Mouse (Mus musculus): ENCODE measurements around the gene Spred2. TPM values are rescaled to one million over a fixed set of nuclear protein-coding genes. Genes with fewer than 3 reads are reported as not detected.
"Not testable (repeated sequence)": the region's sequence is repeated elsewhere in the genome, so short reads cannot be mapped to it uniquely, and the experiment has no call there.

Spred2 gene
- polyA plus RNA-seq, 1 experiment from 2014 or later = 8.4 TPM

DNA sequence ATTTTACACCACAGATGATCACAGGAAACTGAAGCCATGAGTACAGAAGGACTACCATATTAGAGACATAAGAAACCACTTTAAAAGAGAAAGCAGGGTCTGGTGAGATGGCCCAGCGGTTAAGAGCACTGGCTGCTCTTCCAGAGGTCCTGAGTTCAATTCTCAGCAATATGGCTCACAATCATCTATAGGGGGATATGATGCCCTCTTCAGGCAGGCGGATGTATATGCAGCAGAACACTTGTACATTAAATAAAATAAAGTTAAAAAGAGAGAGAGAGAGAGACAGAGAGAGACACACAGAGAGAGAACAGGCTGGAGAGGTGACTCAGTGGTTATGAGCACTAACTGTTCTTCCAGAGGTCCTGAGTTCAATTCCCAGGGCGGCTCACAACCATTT lies 121.4 kb downstream of the Spred2 start:
- Histone ChIP-seq H3K9ac (replicated peaks; ENCODE audit: low read depth, low read length) (no peak overlapping the region), H3K9me3 (ENCODE audit: control insufficient read depth, low read length) (no peaks in the 10 kb centered on the region), H3K36me3 (ENCODE audit: control insufficient read depth, insufficient read depth) (no peaks in the 10 kb centered on the region), H3K27me3 (replicated peaks; ENCODE audit: control insufficient read depth, insufficient read depth, low read length) (no peaks in the 10 kb centered on the region), H3K4me1 (replicated peaks; ENCODE audit: control insufficient read depth, insufficient read depth, low read length) (no peaks in the 10 kb centered on the region), H3K27ac (ENCODE audit: low read length) (no peak overlapping the region), H3K4me2 (ENCODE audit: low read length) (no peak overlapping the region), H3K4me3 (replicated peaks; ENCODE audit: low read length) (no peak overlapping the region)
- WGBS = 73% methylated on average over 3 of the region's 3 CpGs
- ATAC-seq = no peak

DNA sequence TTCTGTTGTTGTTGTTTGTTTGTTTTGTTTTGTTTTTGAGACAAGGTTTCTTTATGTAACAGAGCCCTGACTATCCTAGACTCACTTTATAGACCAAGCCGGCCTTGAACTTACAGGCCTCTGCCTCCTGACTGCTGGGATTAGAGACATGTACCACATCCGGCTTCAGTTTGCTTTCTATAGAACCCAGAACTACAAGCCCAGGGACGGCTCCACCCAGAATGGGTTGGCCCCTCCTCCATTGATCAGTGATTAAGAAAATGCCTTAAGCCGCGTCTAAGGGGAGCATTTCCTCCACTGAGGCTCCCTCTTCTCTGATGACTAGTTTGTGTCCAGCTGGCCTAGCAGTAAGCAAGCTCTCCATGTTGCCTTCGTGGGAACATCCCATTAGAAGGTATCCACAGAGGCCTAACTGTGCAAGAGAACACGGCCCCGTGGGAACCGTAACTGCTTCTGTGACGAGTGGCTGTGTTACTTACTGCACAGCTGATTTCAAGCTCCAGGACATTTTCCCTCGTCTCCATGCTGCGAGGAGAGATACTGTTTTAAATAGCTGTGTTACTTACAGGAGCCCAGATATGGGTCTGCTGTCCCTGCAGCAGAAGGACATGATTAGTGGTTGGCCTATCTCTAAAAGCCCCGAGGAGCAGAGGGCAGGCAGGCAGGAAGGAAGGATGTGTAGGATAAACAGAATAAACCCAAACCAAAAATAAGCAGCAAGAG lies 128.8 kb downstream of the Spred2 start:
- no peaks in the 10 kb centered on the region for H3K9me3 ChIP-seq (ENCODE audit: control insufficient read depth, low read length)
- no peak overlapping the region for H3K9ac ChIP-seq (replicated peaks; ENCODE audit: low read depth, low read length)
- ATAC-seq = no peak
- WGBS = 69% methylated on average over 13 of the region's 13 CpGs
- no peak overlapping the region for H3K4me3 ChIP-seq (replicated peaks; ENCODE audit: low read length)
- H3K4me1 ChIP-seq (replicated peaks; ENCODE audit: control insufficient read depth, insufficient read depth, low read length) = no peaks in the 10 kb centered on the region
- no peaks in the 10 kb centered on the region for H3K27me3 ChIP-seq (replicated peaks; ENCODE audit: control insufficient read depth, insufficient read depth, low read length)
- no peak overlapping the region for H3K4me2 ChIP-seq (ENCODE audit: low read length)
- H3K36me3 ChIP-seq (ENCODE audit: control insufficient read depth, insufficient read depth) = peaks cover 5% of the 10 kb centered on the region
- no peak overlapping the region for H3K27ac ChIP-seq (ENCODE audit: low read length)

DNA sequence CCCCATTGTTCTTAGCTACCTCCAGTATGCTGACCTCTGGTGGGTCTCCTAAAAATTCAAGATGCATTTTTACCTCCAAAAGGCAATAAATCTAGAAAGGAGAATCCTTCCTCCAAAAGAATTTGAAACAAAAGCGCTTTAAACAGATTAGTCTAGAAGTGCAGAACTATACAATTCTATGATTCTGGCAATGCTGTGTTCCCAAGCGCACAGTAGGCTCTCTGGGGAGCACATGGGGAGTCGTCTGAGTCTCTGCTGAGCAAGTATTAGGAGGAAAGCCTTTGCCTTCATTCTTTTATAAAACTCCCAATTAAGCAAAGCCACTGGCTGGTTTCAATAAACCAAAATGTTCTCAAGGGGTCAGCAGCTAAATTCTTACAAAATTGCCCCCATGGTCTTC lies 129.8 kb downstream of the Spred2 start:
- Histone ChIP-seq H3K4me1 (replicated peaks; ENCODE audit: control insufficient read depth, insufficient read depth, low read length) (no peaks in the 10 kb centered on the region), H3K9ac (replicated peaks; ENCODE audit: low read depth, low read length) (no peak overlapping the region), H3K9me3 (ENCODE audit: control insufficient read depth, low read length) (no peaks in the 10 kb centered on the region), H3K27me3 (replicated peaks; ENCODE audit: control insufficient read depth, insufficient read depth, low read length) (no peaks in the 10 kb centered on the region), H3K36me3 (ENCODE audit: control insufficient read depth, insufficient read depth) (peaks cover 7% of the 10 kb centered on the region), H3K4me2 (ENCODE audit: low read length) (no peak overlapping the region), H3K4me3 (replicated peaks; ENCODE audit: low read length) (no peak overlapping the region), H3K27ac (ENCODE audit: low read length) (no peak overlapping the region)
- no peak for ATAC-seq
- 74% methylated on average over 3 of the region's 3 CpGs for WGBS

DNA sequence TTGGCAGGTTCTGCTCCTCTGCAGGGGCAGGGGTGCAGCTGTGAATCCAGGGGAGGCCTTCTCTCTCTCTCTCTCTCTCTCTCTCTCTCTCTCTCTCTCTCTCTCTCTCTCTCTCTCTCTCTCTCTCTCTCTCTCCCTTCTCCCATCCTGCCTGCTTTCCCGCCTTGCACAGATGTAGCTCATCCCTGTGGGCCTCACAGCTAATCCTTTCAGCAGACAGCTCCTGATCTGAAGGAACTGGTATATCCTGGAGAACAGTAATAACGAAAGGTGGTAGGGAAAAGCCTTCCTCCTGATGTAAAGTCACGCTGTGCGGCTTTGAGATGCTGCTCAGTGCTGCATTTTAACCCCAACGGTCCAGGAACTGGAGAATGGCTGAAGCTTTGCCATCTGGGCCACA lies 130.4 kb downstream of the Spred2 start:
- Histone ChIP-seq H3K36me3 (ENCODE audit: control insufficient read depth, insufficient read depth) (peaks cover 7% of the 10 kb centered on the region), H3K4me3 (replicated peaks; ENCODE audit: low read length) (no peak overlapping the region), H3K27me3 (replicated peaks; ENCODE audit: control insufficient read depth, insufficient read depth, low read length) (no peaks in the 10 kb centered on the region), H3K4me2 (ENCODE audit: low read length) (no peak overlapping the region), H3K4me1 (replicated peaks; ENCODE audit: control insufficient read depth, insufficient read depth, low read length) (no peaks in the 10 kb centered on the region), H3K27ac (ENCODE audit: low read length) (no peak overlapping the region), H3K9me3 (ENCODE audit: control insufficient read depth, low read length) (no peaks in the 10 kb centered on the region), H3K9ac (replicated peaks; ENCODE audit: low read depth, low read length) (no peak overlapping the region)
- 40% methylated on average over 5 of the region's 5 CpGs for WGBS
- no peak for ATAC-seq

DNA sequence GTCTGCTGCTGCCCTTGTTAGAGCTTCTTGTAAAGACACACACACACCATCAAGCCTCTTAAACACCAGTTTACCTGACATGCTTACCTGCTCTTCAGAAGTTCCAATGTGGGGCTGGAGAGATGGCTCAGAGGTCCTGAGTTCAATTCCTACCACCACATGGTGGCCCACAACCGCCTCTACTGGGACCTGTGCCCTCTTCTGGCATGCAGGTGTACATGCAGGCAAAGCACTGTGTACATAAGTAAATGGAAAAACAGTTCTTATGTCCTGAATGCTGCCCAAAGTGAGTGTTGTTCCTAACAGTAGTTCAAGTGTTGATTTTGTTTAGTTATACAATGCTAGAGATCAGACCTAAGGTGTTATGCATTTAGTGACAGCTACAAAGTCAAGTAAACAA lies 132.0 kb downstream of the Spred2 start:
- H3K4me2 ChIP-seq (ENCODE audit: low read length) = no peak overlapping the region
- no peaks in the 10 kb centered on the region for H3K9me3 ChIP-seq (ENCODE audit: control insufficient read depth, low read length)
- peaks cover 15% of the 10 kb centered on the region for H3K36me3 ChIP-seq (ENCODE audit: control insufficient read depth, insufficient read depth)
- H3K4me1 ChIP-seq (replicated peaks; ENCODE audit: control insufficient read depth, insufficient read depth, low read length) = no peaks in the 10 kb centered on the region
- no peak overlapping the region for H3K9ac ChIP-seq (replicated peaks; ENCODE audit: low read depth, low read length)
- no peaks in the 10 kb centered on the region for H3K27me3 ChIP-seq (replicated peaks; ENCODE audit: control insufficient read depth, insufficient read depth, low read length)
- no peak overlapping the region for H3K4me3 ChIP-seq (replicated peaks; ENCODE audit: low read length)
- WGBS = 89% methylated on average over 1 of the region's 1 CpGs
- H3K27ac ChIP-seq (ENCODE audit: low read length) = no peak overlapping the region
- ATAC-seq = no peak

DNA sequence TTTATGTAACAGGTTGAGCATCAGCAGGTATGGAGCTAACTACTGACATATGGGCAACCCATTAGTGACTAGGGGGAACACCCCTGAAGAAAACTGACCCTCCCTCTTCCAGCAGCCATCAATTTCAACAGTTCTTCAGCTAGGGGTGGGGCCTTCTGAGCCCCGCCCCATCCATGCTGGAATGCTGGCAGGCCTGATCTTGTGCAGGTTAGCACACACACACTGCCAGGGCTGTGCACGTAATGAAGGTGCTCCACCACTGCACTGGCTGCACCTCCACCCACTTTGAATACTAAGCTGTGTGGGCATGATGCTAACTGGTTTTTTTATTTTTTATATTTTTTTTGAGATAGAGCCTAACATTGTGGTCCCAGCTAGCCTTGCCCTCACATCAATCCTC lies 133.3 kb downstream of the Spred2 start:
- Histone ChIP-seq H3K4me1 (replicated peaks; ENCODE audit: control insufficient read depth, insufficient read depth, low read length) (no peaks in the 10 kb centered on the region), H3K27me3 (replicated peaks; ENCODE audit: control insufficient read depth, insufficient read depth, low read length) (no peaks in the 10 kb centered on the region), H3K36me3 (ENCODE audit: control insufficient read depth, insufficient read depth) (peaks cover 15% of the 10 kb centered on the region), H3K9me3 (ENCODE audit: control insufficient read depth, low read length) (no peaks in the 10 kb centered on the region), H3K4me2 (ENCODE audit: low read length) (no peak overlapping the region), H3K27ac (ENCODE audit: low read length) (no peak overlapping the region), H3K9ac (replicated peaks; ENCODE audit: low read depth, low read length) (no peak overlapping the region), H3K4me3 (replicated peaks; ENCODE audit: low read length) (no peak overlapping the region)
- ATAC-seq = no peak
- 90% methylated on average over 2 of the region's 2 CpGs for WGBS

DNA sequence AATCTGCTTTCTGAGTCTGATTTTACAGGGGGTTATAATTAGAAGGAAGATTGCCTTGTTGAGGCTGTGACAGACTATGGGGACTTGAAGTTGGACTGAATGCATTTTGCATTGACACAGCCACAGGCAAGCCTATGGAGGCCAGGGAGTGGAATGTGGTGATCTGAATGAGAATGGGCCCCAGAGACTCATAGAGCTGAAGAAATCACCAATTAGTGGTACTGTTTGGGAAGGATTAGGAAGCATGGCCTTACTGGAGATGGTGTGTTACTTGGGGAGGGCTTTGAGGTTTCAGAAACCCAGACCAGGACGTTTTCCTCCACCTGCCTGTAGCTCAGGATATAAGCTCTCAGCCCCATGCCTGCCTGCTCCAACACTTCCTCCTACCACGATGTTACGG lies 135.6 kb downstream of the Spred2 start:
- Histone ChIP-seq H3K27ac (ENCODE audit: low read length) (no peak overlapping the region), H3K27me3 (replicated peaks; ENCODE audit: control insufficient read depth, insufficient read depth, low read length) (no peaks in the 10 kb centered on the region), H3K36me3 (ENCODE audit: control insufficient read depth, insufficient read depth) (peaks cover 15% of the 10 kb centered on the region), H3K9me3 (ENCODE audit: control insufficient read depth, low read length) (no peaks in the 10 kb centered on the region), H3K4me3 (replicated peaks; ENCODE audit: low read length) (no peak overlapping the region), H3K4me1 (replicated peaks; ENCODE audit: control insufficient read depth, insufficient read depth, low read length) (peaks cover 2% of the 10 kb centered on the region), H3K4me2 (ENCODE audit: low read length) (no peak overlapping the region), H3K9ac (replicated peaks; ENCODE audit: low read depth, low read length) (no peak overlapping the region)
- ATAC-seq = no peak
- 74% methylated on average over 3 of the region's 3 CpGs for WGBS

DNA sequence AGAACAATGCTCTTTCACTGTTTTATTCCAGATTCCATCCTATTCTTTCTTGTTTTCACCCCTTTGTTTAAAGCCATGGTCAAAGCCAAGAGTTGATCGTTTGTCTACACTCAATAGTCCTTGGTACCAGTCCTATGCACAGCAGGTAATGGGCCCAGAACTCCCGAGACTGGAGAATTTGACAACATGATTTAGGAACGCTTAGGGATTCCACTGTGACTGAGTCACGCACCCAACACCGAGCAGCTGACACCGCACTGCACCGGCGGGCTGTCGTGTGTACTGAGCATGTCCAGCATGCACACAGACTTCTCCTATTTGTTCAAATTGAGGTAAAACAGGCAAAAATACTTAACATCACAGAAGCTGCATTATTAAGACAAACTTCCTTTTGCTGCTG lies 138.6 kb downstream of the Spred2 start:
- not testable (repeated sequence) for H3K4me2 ChIP-seq (ENCODE audit: low read length); ATAC-seq; H3K9me3 ChIP-seq (ENCODE audit: control insufficient read depth, low read length); H3K4me3 ChIP-seq (replicated peaks; ENCODE audit: low read length); H3K27ac ChIP-seq (ENCODE audit: low read length); H3K36me3 ChIP-seq (ENCODE audit: control insufficient read depth, insufficient read depth); H3K27me3 ChIP-seq (replicated peaks; ENCODE audit: control insufficient read depth, insufficient read depth, low read length); H3K9ac ChIP-seq (replicated peaks; ENCODE audit: low read depth, low read length); H3K4me1 ChIP-seq (replicated peaks; ENCODE audit: control insufficient read depth, insufficient read depth, low read length)
- WGBS = 82% methylated on average over 9 of the region's 9 CpGs

DNA sequence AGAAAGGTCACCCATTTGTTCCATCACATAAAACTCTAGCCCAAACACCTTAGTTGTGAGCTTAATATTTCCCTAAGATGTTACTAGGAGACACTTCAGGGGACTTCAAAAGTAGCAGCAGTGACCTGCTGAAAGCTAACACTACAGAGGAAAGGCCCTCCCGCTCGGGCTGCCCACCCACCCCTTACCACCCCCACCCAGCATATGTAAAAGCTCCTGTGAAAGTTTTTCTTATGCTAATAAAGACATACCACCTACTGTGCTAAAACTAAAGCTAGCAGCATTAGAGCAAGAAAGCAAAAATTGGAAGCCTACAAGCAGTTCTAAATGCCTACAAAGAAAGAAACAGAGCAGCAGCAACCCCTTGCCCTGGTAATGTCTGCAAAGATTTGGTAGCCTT lies 139.9 kb downstream of the Spred2 start:
- not testable (repeated sequence) for H3K4me1 ChIP-seq (replicated peaks; ENCODE audit: control insufficient read depth, insufficient read depth, low read length); H3K36me3 ChIP-seq (ENCODE audit: control insufficient read depth, insufficient read depth); H3K9ac ChIP-seq (replicated peaks; ENCODE audit: low read depth, low read length); H3K4me3 ChIP-seq (replicated peaks; ENCODE audit: low read length); H3K27me3 ChIP-seq (replicated peaks; ENCODE audit: control insufficient read depth, insufficient read depth, low read length); H3K27ac ChIP-seq (ENCODE audit: low read length); ATAC-seq; H3K9me3 ChIP-seq (ENCODE audit: control insufficient read depth, low read length); H3K4me2 ChIP-seq (ENCODE audit: low read length)
- 6% methylated on average over 2 of the region's 2 CpGs for WGBS

DNA sequence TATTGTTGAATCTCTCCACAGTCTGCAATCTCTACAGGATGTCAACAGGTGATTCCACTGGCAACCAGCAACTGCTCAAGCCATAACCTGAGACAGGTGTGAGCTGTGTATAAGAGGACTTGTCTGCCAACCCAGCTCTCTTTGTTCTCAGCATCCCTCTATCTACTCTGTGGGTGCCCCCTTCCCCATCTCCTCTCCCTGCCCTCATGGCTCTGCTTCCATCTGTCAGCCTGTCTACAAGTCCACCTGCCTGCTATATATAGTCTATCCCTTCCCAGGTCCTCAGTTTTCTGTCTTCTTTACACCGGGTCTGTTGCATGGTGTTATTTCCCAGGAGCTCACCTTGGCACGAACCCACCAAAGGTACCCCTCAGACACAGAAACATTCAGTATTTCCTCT lies 140.8 kb downstream of the Spred2 start:
- H3K27ac ChIP-seq (ENCODE audit: low read length) = no peak overlapping the region
- WGBS = 93% methylated on average over 2 of the region's 2 CpGs
- ATAC-seq = no peak
- no peak overlapping the region for H3K4me2 ChIP-seq (ENCODE audit: low read length)
- peaks cover 5% of the 10 kb centered on the region for H3K4me1 ChIP-seq (replicated peaks; ENCODE audit: control insufficient read depth, insufficient read depth, low read length)
- H3K36me3 ChIP-seq (ENCODE audit: control insufficient read depth, insufficient read depth) = peaks cover 7% of the 10 kb centered on the region
- H3K9ac ChIP-seq (replicated peaks; ENCODE audit: low read depth, low read length) = no peak overlapping the region
- H3K27me3 ChIP-seq (replicated peaks; ENCODE audit: control insufficient read depth, insufficient read depth, low read length) = no peaks in the 10 kb centered on the region
- no peak overlapping the region for H3K4me3 ChIP-seq (replicated peaks; ENCODE audit: low read length)
- no peaks in the 10 kb centered on the region for H3K9me3 ChIP-seq (ENCODE audit: control insufficient read depth, low read length)

Measured in forebrain, embryonic 16.5 days (tissue).